Mouse (Mus musculus): ENCODE results near the gene Gm6040. TPM values are rescaled to one million over a fixed set of nuclear protein-coding genes. Genes with fewer than 3 reads are reported as not detected.

Gene Gm6040
- polyA plus RNA-seq (2015; fragmentation: Nextera tagmentation; extraction: Ambion mirVana), result not detected in 2 replicates

DNA sequence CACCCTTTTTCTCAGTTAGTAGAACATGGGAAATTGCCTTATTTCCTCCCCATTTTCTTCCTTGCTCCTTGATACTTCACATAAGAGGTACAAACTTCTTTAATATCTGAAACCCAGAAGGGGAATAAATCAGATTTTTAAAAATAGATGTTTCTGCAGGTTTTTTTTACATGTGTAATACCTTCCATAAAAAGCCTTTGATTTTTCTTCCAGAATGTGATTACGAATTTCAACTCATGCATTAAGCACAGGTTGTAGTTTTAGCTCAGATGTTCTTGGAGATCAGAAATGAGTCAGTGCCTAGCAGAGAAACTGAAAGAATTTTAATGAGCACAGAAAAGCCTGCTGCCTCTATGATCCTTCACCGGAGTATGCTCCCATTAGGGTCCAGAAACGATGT lies at the start of gene Gm6040:
TSS of gene Gm6040 (minus strand) at position 101 of the 400 bp plus-strand sequence.

GRCm38 (mm10) chr8:20944610-20945009 lies 22.7 kb upstream of the Gm6040 start, which contains the start of gene AY761185:
AY761185 (minus strand) TSS chr8:20944710.

DNA sequence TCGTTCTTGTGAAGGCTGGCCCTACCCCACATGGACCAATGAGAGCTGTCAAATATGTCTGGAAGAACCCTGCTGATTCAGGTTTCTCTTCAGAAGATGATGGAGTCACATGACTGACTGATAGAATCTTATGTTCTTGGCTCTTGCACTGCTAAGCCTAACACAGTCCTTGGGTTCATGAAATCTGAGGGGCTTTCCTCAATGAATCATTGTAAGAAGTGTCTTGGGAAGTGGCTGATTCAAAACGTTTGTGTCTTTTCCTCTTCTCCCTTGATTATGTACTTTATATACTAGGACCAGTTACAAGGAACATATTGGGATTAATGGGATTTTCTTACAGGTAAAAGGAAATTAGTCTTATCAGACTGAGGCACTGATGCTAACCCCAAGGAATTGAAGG lies 19.3 kb downstream of the Gm6040 start, which contains the start of gene Gm15056:
TSS of gene Gm15056 (minus strand) at position 101 of the 400 bp plus-strand sequence.

DNA sequence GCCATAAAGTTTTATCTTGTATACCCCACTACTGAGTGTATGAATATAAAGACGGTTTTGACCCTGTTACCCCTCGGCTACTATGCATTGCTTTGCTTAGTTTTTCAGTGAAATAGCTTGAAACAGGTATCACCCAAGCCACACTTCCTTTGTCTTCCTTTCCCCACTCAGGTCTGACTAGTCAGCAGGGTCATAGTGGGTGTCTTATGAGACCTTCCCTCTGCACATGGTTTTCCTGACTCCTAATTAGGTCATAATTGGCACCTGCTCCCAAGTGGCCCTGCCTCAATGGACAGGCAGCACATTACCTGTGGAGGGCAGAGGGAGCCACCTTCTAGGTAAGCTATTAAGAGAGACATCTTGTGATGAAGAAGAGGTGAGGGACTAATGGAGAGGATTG lies 29.5 kb downstream of the Gm6040 start, which contains the start of gene Defb33:
TSS of gene Defb33 (plus strand) at position 301 of the 400 bp plus-strand sequence.

Other genes with a start within 250 kb of the Gm6040 start
- gene Defb33, start 29.4 kb downstream of the Gm6040 start, polyA plus RNA-seq (2015; fragmentation: Nextera tagmentation; extraction: Ambion mirVana), result not detected in 2 replicates
- not detected in 2 replicates for gene Gm15056, start 19.4 kb downstream of the Gm6040 start, polyA plus RNA-seq (2015; fragmentation: Nextera tagmentation; extraction: Ambion mirVana)
- gene AY761185, start 22.6 kb upstream of the Gm6040 start, polyA plus RNA-seq (2015; fragmentation: Nextera tagmentation; extraction: Ambion mirVana), result not detected in 2 replicates
- not detected in 2 replicates for gene Defa21, start 103.5 kb upstream of the Gm6040 start, polyA plus RNA-seq (2015; fragmentation: Nextera tagmentation; extraction: Ambion mirVana)
- gene Defa23, start 133.0 kb upstream of the Gm6040 start, polyA plus RNA-seq (2015; fragmentation: Nextera tagmentation; extraction: Ambion mirVana), result not detected in 2 replicates
- not detected in 2 replicates for gene Defa35, start 143.0 kb upstream of the Gm6040 start, polyA plus RNA-seq (2015; fragmentation: Nextera tagmentation; extraction: Ambion mirVana)
- gene Defa25, start 162.4 kb upstream of the Gm6040 start, polyA plus RNA-seq (2015; fragmentation: Nextera tagmentation; extraction: Ambion mirVana), result not detected in 2 replicates
- gene Gm14851, start 174.0 kb upstream of the Gm6040 start, polyA plus RNA-seq (2015; fragmentation: Nextera tagmentation; extraction: Ambion mirVana), result not detected in 2 replicates
- not detected in 2 replicates for gene Defa30, start 212.6 kb upstream of the Gm6040 start, polyA plus RNA-seq (2015; fragmentation: Nextera tagmentation; extraction: Ambion mirVana)
- gene Defa22, start 240.2 kb upstream of the Gm6040 start, polyA plus RNA-seq (2015; fragmentation: Nextera tagmentation; extraction: Ambion mirVana), result not detected in 2 replicates